Mouse (Mus musculus): ENCODE results near the gene Olfr926.

- no peak for TF ChIP-seq GATA1 (IDR thresholded peaks at IDR 0.05; ENCODE audit: borderline replicate concordance, low read length)
- no peak for TF ChIP-seq FLI1 (IDR thresholded peaks at IDR 0.05; ENCODE audit: low read length)
Measured at GRCm38 (mm10) chr9:38833027-38833426, 43.9 kb upstream of the Olfr926 start.
